Mouse (Mus musculus) ES-Bruce4 (cell line): ENCODE results near the gene AF366264.

ENCODE experiments used
- CTCF ChIP-seq: IDR thresholded peaks from one replicate; pipeline ENCODE4 v1.8.1; 2011; ENCODE audit warnings: low read depth, low read length
- EP300 ChIP-seq: IDR thresholded peaks from 2 replicates; pipeline ENCODE4 v1.6.1; 2011; ENCODE audit warnings: low read depth, low read length; ENCODE audit not compliant: insufficient read depth
- POLR2A ChIP-seq: IDR thresholded peaks from one replicate; pipeline ENCODE4 v1.8.1; 2011; ENCODE audit warnings: low read length; ENCODE audit not compliant: insufficient read depth

DNA sequence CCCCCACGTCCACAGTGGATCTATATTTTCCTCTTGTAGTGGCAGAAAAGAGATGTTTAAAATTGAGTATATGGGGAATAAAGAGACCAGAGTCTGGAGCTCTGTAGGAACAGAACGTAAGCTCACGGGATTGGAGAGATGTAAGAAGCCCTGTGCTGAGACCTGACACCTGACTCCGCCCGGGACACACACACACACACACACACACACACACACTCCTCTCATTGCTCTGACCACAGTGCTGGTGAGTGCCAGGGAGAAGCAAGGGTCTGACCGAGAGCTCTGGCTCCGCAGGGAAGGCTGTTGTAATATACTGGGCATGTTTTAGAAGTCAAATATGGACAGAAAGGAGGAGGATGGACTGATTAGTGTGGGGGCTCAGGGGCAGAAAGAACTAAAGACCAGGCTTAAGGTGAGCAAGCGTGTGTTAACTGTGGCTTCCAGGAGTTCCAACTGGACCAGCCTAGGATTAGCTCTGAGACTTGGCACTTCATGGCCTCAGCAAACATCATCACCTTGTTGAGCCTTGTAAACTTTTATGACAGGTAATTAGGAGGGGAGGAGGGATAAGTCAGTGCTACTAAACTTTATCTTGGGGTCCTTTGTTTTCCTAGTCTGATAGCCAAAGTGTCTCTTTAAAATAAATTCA is 45.0 kb downstream of the AF366264 start:
- TF ChIP-seq CTCF (no peak), POLR2A (no peak), EP300 (no peak)
